ENCODE assay signal across 8 mouse cellular contexts in the genomic region with DNA sequence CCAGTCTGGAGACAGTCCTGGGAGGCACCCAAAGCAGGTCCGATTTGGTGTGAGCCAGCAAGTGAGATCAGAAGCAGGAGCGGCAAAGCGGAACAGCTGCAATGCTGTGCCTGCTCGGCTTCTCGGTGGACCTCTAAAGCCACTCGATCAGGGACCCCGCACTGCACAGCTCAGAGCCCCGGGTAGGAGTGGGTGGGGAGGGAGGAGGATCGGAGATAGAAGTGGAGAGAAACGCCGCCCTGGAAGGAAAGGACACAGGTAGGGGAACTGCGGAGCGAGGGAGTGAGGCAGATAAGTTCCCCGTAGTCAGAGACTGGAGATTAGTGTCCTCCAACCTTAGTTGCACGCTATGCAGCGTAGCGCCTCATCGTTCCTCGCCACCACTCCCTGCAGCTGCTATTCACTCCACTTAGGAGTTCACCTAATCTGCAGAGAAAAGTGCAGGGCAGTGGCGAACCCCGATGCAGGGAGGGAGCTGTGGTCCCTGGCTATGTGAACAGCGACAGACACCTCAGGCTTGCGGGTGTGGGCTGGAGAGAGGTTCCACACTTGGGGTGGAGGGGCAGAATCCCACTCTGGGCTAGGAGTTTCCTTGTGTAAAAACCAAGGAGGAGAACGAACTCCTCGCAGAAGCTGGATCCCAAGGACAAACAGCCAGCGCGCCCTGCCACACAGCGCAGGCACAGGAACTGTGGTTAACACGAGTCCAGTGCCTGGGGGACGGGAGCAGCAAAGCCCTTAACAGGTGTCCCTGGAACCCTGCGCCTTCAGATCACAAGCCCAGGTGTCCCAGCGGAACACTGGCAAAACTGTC. TPM values are rescaled to one million over a fixed set of nuclear protein-coding genes. Genes with fewer than 3 reads are reported as not detected.
DNase-seq lines count a peak whose midpoint lies in the region; ATAC-seq lines count a peak whose summit lies in the region.

A gene (minus strand): TSS at position 177 of the 814 bp plus-strand sequence.

- peak; percentile 65 for ATAC-seq in hindbrain, embryonic 11.5 days (ENCODE audit: low FRiP score)
- peak; percentile 45 for ATAC-seq in liver, embryonic 11.5 days (replicated peaks; ENCODE audit: low FRiP score)

- H3K4me1 ChIP-seq in heart, embryonic 10.5 days, result 0 out of 2 replicates have a peak, but pooled peaks cover 12% of the 10 kb centered on the region
- no peaks in the 10 kb centered on the region for H3K4me1 ChIP-seq in hindbrain, embryonic 11.5 days (replicated peaks; ENCODE audit: control insufficient read depth, insufficient read depth, low read length)
- no peaks in the 10 kb centered on the region for H3K4me1 ChIP-seq in liver, embryonic 11.5 days (replicated peaks; ENCODE audit: control insufficient read depth, insufficient read depth, low read length)

- no peaks in the 10 kb centered on the region for H3K9me3 ChIP-seq in heart, embryonic 10.5 days
- H3K9me3 ChIP-seq in hindbrain, embryonic 11.5 days (ENCODE audit: control insufficient read depth, low read length), result no peaks in the 10 kb centered on the region
- H3K9me3 ChIP-seq in liver, embryonic 11.5 days (ENCODE audit: control insufficient read depth, low read length), result no peaks in the 10 kb centered on the region

- WGBS in heart, embryonic 10.5 days, result under 1% methylated on average over 32 of the region's 32 CpGs
- 0% methylated on average over 32 of the region's 32 CpGs for WGBS in hindbrain, embryonic 11.5 days
- under 1% methylated on average over 32 of the region's 32 CpGs for WGBS in liver, embryonic 11.5 days

- H3K9ac ChIP-seq in hindbrain, embryonic 11.5 days (ENCODE audit: low read depth, low read length), result peak within 1 kb of the TSS; percentile 46
- no peak within 1 kb of the TSS for H3K9ac ChIP-seq in liver, embryonic 11.5 days (ENCODE audit: low read depth, low read length)

- H3K27ac ChIP-seq in heart, embryonic 10.5 days, result 0 out of 2 replicates have a peak within 1 kb of the TSS, but pooled peaks have one; percentile 36
- H3K27ac ChIP-seq in hindbrain, embryonic 11.5 days (ENCODE audit: low read depth, low read length), result no peak within 1 kb of the TSS
- H3K27ac ChIP-seq in liver, embryonic 11.5 days (ENCODE audit: low read depth, low read length), result no peak within 1 kb of the TSS

- H3K27me3 ChIP-seq in heart, embryonic 10.5 days (ENCODE audit: insufficient read depth, poor library complexity, severe bottlenecking), result peaks cover 21% of the 10 kb centered on the region
- H3K27me3 ChIP-seq in hindbrain, embryonic 11.5 days (ENCODE audit: control insufficient read depth, insufficient read depth, low read length), result no peaks in the 10 kb centered on the region
- H3K27me3 ChIP-seq in liver, embryonic 11.5 days (replicated peaks; ENCODE audit: control insufficient read depth, insufficient read depth, low read length), result peaks cover 14% of the 10 kb centered on the region

- no peak for DNase-seq in heart, embryonic 10.5 days (ENCODE audit: low spot score)
- no peak for DNase-seq in heart, adult 9 months (ENCODE audit: low spot score in 2 of 2)
- peak; percentile 36 for DNase-seq in Muller cell, postnatal 12 days (ENCODE audit: inconsistent ontology term)
- peak; percentile 59 for DNase-seq in embryo, embryonic 10.5 days (ENCODE audit: low spot score)
- peak; percentile 60 for DNase-seq in hindbrain, embryonic 11.5 days (ENCODE audit: low spot score)
- DNase-seq in liver, embryonic 11.5 days (ENCODE audit: low spot score), result peak; percentile 40
- DNase-seq in retina, postnatal 1 day, result peak; percentile 49
- DNase-seq in spleen, adult 12 weeks (ENCODE audit: low spot score), result no peak

- H3K36me3 ChIP-seq in heart, embryonic 10.5 days, result no peaks in the 10 kb centered on the region
- no peaks in the 10 kb centered on the region for H3K36me3 ChIP-seq in hindbrain, embryonic 11.5 days (ENCODE audit: control insufficient read depth, insufficient read depth, low read length)
- no peaks in the 10 kb centered on the region for H3K36me3 ChIP-seq in liver, embryonic 11.5 days (ENCODE audit: control insufficient read depth, insufficient read depth, low read length)

- H3K4me2 ChIP-seq in hindbrain, embryonic 11.5 days (replicated peaks; ENCODE audit: low read depth, low read length), result peak within 1 kb of the TSS; percentile 76
- H3K4me2 ChIP-seq in liver, embryonic 11.5 days, result peak within 1 kb of the TSS; percentile 77

- peak within 1 kb of the TSS; percentile 67 for H3K4me3 ChIP-seq in heart, embryonic 10.5 days
- H3K4me3 ChIP-seq in hindbrain, embryonic 11.5 days (ENCODE audit: low read depth, low read length), result peak within 1 kb of the TSS; percentile 39
- H3K4me3 ChIP-seq in liver, embryonic 11.5 days (ENCODE audit: low read depth, low read length), result peak within 1 kb of the TSS; percentile 42

RNA-seq across cellular contexts. Expression of the gene that starts here (rescaled TPM):
- 0.09 and 0.28 TPM in 2 replicates for polyA plus RNA-seq in heart, embryonic 10.5 days (2016; fragmentation: Nextera tagmentation; extraction: Ambion mirVana)
- 0.22 and 0.40 TPM in 2 replicates for polyA plus RNA-seq in hindbrain, embryonic 11.5 days (2014; fragmentation: Nextera tagmentation; extraction: Ambion mirVana)
- polyA plus RNA-seq in liver, embryonic 11.5 days (2014; fragmentation: Nextera tagmentation; extraction: Ambion mirVana), result 0.10 and 0.12 TPM in 2 replicates

Comparison
In these comparisons a context has a peak if more than half of its experiments do, and no peak if none do; other contexts are left out.
1. Peak in DNase-seq, ATAC-seq, H3K4me3 ChIP-seq, H3K9ac ChIP-seq and H3K4me2 ChIP-seq in hindbrain, embryonic 11.5 days; RNA of the gene not detected or under 1 TPM.
2. Peak in DNase-seq, ATAC-seq, H3K4me3 ChIP-seq and H3K4me2 ChIP-seq in liver, embryonic 11.5 days; RNA of the gene not detected or under 1 TPM.
3. DNase-seq: peak in Muller cell, postnatal 12 days (single experiment), embryo, embryonic 10.5 days (single experiment) and retina, postnatal 1 day (single experiment); none in heart, embryonic 10.5 days (single experiment), heart, adult 9 months (0 of 2) and spleen, adult 12 weeks (single experiment).
4. Peak in every context shown above with its lines, with median percentiles within 50 percentile points of each other: H3K4me3 ChIP-seq.